Mouse (Mus musculus) left cerebral cortex, postnatal 14 days (tissue): ENCODE data around the gene Tnfsf9. TPM values are rescaled to one million over a fixed set of nuclear protein-coding genes. Genes with fewer than 3 reads are reported as not detected.
"Not testable (repeated sequence)": the region's sequence is repeated elsewhere in the genome, so short reads cannot be mapped to it uniquely, and the experiment has no call there.

Experiments used
- DNase-seq, 2 experiments: peaks; one replicate each; pipeline ENCODE4 v3.0.0; 2021 to 2022; ENCODE audit warnings: low spot score in 2 of 2, mixed read lengths in 1 of 2
- intact Hi-C: fragments of 180-260 bp; cut with DNase I; formaldehyde crosslinking; loops from one replicate; pipeline ENCODE4 v1.15.1; 2025
- total RNA-seq, 2 experiments: library from RNA; stranded (reverse); gene quantifications; 2 replicates each; pipeline ENCODE4 v1.2.3; 2021

Gene Tnfsf9
- total RNA-seq, 2 experiments from 2014 or later, result 0.26 to 0.42 TPM

- intact Hi-C loops, result no loop called here
- no peak for DNase-seq
Observed at GRCm38 (mm10) chr17:57123192-57124118, 18.3 kb downstream of the Tnfsf9 start.

GRCm38 (mm10) chr17:57124792-57125191, 19.7 kb downstream of the Tnfsf9 start:
- DNase-seq, result no peak
- intact Hi-C loops, result no loop called here

GRCm38 (mm10) chr17:57125853-57126622, 20.9 kb downstream of the Tnfsf9 start:
- no peak for DNase-seq
- intact Hi-C loops, result no loop called here

GRCm38 (mm10) chr17:57131793-57132192, 26.7 kb downstream of the Tnfsf9 start:
- DNase-seq, result no peak
- intact Hi-C loops, result no loop called here

- DNase-seq, intact Hi-C loops: not testable (repeated sequence)
Observed at GRCm38 (mm10) chr17:57134021-57134420, 28.9 kb downstream of the Tnfsf9 start.

- no peak for DNase-seq
- intact Hi-C loops, result no loop called here
Observed at GRCm38 (mm10) chr17:57134693-57135092, 29.6 kb downstream of the Tnfsf9 start.

GRCm38 (mm10) chr17:57135635-57136034, 30.5 kb downstream of the Tnfsf9 start:
- intact Hi-C loops, result no loop called here
- no peak for DNase-seq

- no peak for DNase-seq
- intact Hi-C loops, result no loop called here
Observed at GRCm38 (mm10) chr17:57138676-57139075, 33.6 kb downstream of the Tnfsf9 start.

GRCm38 (mm10) chr17:57139708-57140107, 34.6 kb downstream of the Tnfsf9 start:
- intact Hi-C loops, result no loop called here
- no peak for DNase-seq

- intact Hi-C loops, result no loop called here
- no peak for DNase-seq
Observed at GRCm38 (mm10) chr17:57143704-57144103, 38.6 kb downstream of the Tnfsf9 start.

GRCm38 (mm10) chr17:57145115-57145514, 40.0 kb downstream of the Tnfsf9 start:
- intact Hi-C loops, result no loop called here
- no peak for DNase-seq

- intact Hi-C loops, result no loop called here
- no peak for DNase-seq
Observed at GRCm38 (mm10) chr17:57148343-57148742, 43.2 kb downstream of the Tnfsf9 start.

- no peak for DNase-seq
- intact Hi-C loops, result no loop called here
Observed at GRCm38 (mm10) chr17:57148994-57149803, 44.1 kb downstream of the Tnfsf9 start, which contains the start of gene Cd70. Gene Cd70 (minus strand): TSS chr17:57149777.

- no peak for DNase-seq
- intact Hi-C loops, result no loop called here
Observed at GRCm38 (mm10) chr17:57153006-57153405, 47.9 kb downstream of the Tnfsf9 start.

- intact Hi-C loops, result no loop called here
- no peak for DNase-seq
Observed at GRCm38 (mm10) chr17:57153787-57154186, 48.7 kb downstream of the Tnfsf9 start.

Other genes starting within 250 kb of the Tnfsf9 start
- not detected for gene Acsbg2, start 230.9 kb upstream of the Tnfsf9 start, total RNA-seq
- gene 1700061G19Rik, start 229.8 kb upstream of the Tnfsf9 start, total RNA-seq, result under 1 TPM in 1 of 2 experiments, not detected in 1; 0.18 TPM
- 10 to 100 TPM; 66.8 to 67.9 TPM for gene Mllt1, start 169.9 kb upstream of the Tnfsf9 start, total RNA-seq
- gene Acer1, start 123.2 kb upstream of the Tnfsf9 start, total RNA-seq, result not detected
- 10 to 100 TPM; 49.6 to 58.2 TPM for gene Clpp, start 115.0 kb upstream of the Tnfsf9 start, total RNA-seq
- 10 to 100 TPM; 19.9 to 26.0 TPM for gene Alkbh7, start 108.0 kb upstream of the Tnfsf9 start, total RNA-seq
- gene Pspn, start 105.3 kb upstream of the Tnfsf9 start, total RNA-seq, result not detected
- 10 to 100 TPM; 54.9 to 58.4 TPM for gene Gtf2f1, start 94.0 kb upstream of the Tnfsf9 start, total RNA-seq
- gene Gm17949, start 93.9 kb upstream of the Tnfsf9 start, total RNA-seq, result under 1 TPM in 1 of 2 experiments, not detected in 1; 0.30 TPM
- gene Khsrp, start 73.8 kb upstream of the Tnfsf9 start, total RNA-seq, result 100 to 1,000 TPM; 116 to 117 TPM
- gene Slc25a41, start 63.7 kb upstream of the Tnfsf9 start, total RNA-seq, result not detected
- 1 to 10 TPM in 1 of 2 experiments, not detected in 1; 1.6 TPM for gene Crb3, start 46.2 kb upstream of the Tnfsf9 start, total RNA-seq
- 100 to 1,000 TPM; 361 to 364 TPM for gene Slc25a23, start 45.5 kb upstream of the Tnfsf9 start, total RNA-seq
- 1 to 10 TPM; 1.8 to 1.9 TPM for gene Dennd1c, start 26.8 kb upstream of the Tnfsf9 start, total RNA-seq
- gene Tubb4a, start 17.5 kb upstream of the Tnfsf9 start, total RNA-seq, result 100 to 1,000 TPM; 671 to 695 TPM
- gene Cd70, start 44.5 kb downstream of the Tnfsf9 start, total RNA-seq, result not detected
- gene Tnfsf14, start 88.9 kb downstream of the Tnfsf9 start, total RNA-seq, result not detected
- gene C3, start 122.8 kb downstream of the Tnfsf9 start, total RNA-seq, result under 1 TPM; 0.46 to 0.53 TPM
- gene Gpr108, start 143.1 kb downstream of the Tnfsf9 start, total RNA-seq, result 10 to 100 TPM; 18.1 to 19.3 TPM
- 1 to 10 TPM; 8.1 to 9.2 TPM for gene Trip10, start 144.1 kb downstream of the Tnfsf9 start, total RNA-seq
- gene Vav1, start 173.8 kb downstream of the Tnfsf9 start, total RNA-seq, result 1 to 10 TPM; 4.2 to 5.4 TPM